Mouse (Mus musculus) gastrocnemius, adult 8-10 months (tissue): ENCODE measurements at regions not wholly inside any gene's neighbourhood (a gene's known extent, or its start where the extent isn't known, plus 50 kb on each side); places are given as distances from the start of the nearest gene placed in this dataset.
A peak's percentile ranks its signal among the peaks of the same experiment; 100 is the strongest.
"Not testable (repeated sequence)": the region's sequence is repeated elsewhere in the genome, so short reads cannot be mapped to it uniquely, and the experiment has no call there.

Experiments used
- DNase-seq, 2 experiments: peaks; one replicate each; pipeline ENCODE4 v3.0.0; 2022; ENCODE audit warnings: low spot score in 2 of 2

DNA sequence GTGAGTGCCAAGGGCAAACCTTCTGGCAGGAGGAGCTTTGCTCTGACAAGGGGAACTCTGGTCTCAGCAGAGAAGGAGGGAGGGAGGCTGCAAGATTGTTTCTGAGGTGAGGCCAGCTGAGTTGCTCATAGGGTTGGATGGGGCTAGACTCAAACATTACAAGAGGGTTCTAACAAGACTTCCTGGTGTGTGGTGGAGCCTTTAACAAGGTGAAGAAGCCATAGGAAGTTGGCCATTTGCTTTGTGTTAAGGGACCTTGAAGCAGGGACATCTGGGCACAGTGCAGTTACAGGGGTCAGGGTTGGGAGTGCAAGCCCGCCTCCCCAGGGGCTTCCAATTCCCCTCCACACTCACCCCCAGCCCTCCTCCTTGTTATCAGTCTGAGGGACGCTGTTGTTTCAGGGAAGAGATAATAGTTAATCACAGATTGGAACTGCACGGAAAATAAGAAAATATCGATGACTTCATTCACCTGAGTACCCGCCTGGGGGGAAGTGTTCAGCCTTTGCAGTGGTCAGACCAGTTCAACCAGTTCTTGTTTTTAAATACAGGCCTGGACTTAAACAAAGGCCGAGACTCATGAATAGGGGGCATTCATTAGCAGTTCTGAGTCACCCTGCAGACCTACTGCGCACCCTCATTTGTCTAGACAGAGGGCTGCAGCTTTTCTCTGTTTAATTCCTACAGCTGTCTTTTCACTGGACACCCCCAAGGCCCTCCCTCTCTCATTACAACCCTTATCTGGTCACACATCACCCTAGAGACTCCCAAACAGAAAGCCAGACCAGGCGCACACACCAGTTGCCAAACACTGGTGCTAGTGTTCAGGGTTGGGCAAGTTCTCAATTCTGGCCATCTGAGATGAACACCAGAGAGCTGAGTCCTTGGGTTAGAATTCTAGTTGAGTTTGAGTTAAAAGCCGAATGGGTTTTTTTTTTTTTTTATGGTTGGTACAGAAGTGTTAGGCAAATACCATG lies 139.5 kb downstream of the Bcl2l11 start:
- no peak for DNase-seq

DNA sequence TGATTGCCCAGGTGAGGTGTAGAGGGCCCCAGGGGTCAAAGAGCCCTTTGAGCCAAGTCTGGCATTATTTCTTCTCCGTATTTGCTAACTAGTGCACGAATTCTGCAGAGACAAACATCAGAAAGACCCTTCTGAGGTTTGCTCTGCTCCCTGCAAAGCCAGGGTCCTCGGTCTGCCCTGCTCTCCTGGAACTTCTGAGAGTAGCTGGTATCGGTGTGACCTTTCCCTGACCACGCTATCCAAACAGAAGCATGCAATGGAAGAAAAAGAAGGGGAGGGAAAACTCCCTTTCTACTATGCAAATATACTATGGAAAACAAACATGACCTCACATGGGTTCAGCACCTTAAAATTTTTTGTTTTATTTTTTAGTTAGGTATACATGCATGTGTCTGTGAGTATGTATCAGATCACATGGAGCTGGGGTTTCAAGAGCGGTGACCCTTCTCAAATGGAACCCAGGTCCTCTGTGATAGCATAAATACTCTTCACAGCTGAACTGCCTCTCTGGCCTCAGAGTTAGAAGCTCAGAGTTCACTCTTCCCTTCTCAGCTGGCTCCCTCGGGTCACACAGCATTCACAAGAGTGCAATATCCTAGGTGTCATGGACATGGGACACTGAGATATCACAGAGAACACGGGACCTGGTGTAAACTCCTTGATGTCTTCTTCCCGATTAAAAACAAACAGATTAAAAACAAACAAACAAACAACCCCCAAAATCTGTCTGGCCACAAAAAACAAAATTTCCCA lies 144.7 kb downstream of the Bcl2l11 start:
- no peak for DNase-seq

DNA sequence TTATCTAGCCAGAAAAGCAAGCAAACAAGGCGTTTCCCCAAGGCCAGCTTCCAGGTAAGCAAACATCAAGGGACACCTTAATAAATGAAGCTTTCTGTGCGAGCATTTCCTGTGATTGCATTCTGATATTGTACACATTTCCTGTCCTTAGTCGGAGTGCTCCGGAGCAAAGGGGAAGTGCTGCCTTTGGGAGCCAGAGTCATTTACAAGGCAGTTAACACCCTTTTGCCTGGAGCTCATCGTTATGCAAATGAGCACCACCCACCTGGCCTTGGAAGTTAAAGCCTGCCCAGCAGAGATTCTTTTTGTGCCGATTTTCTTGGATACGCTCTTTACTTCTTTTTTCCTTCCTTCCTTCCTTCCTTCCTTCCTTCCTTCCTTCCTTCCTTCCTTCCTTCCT lies 147.0 kb downstream of the Bcl2l11 start:
- no peak for DNase-seq

DNA sequence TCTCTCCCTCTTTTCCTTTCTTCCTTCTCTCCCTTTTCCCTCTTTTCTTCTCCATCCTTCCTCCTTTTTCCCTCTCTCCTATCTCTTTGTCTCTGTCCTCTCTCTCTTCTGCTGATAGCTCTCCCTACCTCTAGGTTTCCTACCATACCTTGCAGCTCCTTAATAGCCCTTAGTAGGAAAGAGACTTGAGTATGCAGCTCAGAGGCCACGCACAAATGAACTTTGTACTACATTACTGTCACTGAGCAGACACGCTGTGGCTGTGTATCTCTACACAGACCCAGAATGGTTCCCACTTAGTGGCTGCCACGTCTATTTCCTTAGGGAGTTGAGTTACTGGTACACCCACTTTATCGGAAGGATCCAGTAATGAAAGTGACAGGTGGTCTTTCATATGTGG lies 147.5 kb downstream of the Bcl2l11 start:
- no peak for DNase-seq

DNA sequence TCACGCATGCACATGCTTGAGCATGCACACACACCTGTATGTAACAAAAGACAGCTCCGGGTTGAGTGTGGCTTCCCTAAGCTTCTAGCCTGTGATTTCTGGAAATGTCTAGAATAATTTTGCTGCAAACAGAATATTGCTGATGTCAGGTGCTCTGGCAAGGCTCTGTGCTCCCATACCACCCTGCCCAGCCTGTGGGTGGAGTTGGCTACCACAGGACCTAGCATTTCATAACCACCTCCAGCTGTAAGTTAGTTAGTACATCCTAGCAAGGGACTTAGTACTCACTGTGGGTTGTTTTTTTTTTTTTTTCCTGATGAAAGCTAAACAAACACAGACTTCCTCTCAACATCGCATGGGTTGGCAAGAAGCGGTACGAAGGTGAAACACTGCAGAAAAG lies 150.5 kb downstream of the Bcl2l11 start:
- no peak for DNase-seq

DNA sequence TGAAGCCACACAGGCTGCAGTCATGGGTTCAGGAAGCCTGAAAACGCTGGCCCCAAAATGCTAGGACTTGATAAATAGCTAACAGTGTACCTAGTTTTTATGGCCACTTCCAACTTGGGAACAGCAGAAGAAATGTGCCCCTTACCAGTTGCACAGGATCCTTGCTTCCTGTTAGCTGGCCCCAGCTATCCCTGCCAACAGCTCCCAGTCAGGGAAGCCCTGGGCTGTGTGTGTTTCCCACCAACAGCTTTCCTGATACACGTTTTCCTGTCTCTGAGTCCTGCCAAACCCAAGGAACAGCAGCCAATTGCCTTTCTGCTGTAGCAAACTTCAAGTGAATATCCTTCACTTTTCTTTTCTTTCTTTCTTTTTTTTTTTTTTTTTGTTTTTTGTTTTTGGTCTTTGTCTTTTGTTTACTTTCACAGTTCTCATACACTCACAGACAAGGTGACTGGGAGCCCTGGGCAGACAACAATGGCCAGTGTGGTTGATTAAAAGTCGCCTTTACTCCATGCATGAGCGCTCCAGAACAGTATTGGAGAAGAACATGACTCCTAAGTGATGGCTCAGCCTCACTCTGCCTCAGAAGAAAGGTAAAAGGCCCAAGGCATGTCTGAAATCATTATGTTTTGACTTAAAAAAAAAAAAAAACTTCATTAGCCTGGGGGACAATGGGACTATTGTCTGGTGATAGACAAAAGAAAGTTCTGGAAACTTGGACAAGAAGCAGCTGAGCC lies 151.7 kb downstream of the Bcl2l11 start:
- DNase-seq, result no peak

DNA sequence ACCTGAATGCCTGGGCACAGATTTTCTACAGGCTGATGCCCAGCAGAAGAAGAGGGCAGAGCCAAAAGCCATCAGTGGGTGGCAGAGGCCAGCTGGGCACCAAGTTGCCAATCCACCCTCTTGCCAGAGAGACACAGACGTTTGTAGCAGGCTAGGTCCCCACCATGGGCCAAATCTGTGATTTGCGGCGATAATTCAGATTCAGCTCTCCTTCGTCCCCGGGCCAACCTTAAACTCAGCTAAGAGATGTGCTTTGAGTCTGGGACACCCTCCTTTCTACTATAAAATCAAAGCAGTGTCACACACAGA lies 152.2 kb downstream of the Bcl2l11 start:
- DNase-seq, result no peak

DNA sequence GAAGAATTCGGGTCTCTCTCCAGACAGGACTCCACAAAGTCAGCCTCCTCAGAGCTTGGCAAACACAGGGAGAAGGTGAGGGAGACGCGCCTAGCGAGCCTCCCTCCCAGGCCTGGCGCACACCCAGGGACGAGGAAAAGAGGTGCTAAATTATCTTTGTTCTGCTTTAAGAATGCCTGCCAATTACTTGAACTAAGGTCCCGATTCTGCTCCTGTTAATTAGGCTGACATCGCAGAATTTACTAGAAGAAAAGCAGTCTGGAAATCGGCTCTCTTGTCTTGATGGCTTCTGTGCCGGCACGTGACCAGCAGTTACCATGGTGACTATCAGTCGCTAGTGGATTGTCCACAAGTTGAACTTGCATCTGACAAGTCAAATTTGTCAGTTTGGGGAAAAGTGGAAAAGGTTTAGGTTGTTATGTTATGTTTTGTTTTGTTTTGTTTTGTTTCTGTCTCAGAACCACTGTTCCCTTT lies 152.8 kb downstream of the Bcl2l11 start:
- DNase-seq, result no peak

DNA sequence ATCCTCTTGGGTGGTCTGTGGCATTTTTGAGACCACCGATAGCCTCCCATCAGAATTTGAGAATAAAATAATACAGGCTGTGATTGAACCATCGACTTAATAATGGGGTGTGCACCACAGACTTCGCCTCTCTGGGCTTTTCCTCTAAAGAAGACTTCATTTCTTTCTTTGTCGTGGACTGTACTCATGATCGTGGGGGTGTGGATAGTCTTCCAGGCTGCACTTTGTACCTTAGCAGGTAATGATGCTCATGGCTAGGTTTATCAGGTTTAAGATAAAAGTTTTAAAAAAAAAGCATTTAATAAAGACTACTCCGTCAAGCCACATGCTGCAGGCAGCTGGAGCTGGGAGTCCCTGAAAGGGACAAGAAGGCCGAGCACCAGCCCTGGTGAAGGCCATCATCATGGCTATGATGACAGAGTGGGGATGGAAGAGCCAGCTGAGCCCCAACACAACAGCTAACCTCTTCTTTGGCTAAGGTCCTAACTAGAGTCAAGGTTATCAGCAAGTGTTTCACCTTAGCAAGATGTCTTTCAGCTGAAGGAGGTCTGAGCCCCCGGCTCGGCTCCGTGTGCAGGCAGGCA lies 153.4 kb downstream of the Bcl2l11 start:
- DNase-seq, result no peak

DNA sequence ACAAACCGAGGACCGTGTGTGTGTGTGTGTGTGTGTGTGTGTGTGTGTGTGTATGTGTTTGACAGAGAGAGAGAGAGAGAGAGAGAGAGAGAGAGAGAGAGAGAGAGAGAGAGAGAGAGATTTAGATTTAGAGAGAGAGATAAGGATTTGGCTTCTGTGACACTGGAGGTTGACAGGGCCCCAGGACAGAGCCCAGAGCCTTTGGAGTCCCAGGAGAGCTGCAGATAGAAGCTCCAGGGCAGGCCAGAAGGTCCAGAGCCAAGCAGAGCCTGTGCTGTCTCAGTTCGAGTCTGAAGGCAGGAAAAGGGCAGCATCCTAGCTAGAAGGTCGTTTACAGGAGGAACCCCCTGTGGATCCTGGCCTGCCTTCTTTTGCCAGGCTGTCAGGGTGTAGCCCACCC lies 156.8 kb downstream of the Bcl2l11 start:
- DNase-seq, result no peak

DNA sequence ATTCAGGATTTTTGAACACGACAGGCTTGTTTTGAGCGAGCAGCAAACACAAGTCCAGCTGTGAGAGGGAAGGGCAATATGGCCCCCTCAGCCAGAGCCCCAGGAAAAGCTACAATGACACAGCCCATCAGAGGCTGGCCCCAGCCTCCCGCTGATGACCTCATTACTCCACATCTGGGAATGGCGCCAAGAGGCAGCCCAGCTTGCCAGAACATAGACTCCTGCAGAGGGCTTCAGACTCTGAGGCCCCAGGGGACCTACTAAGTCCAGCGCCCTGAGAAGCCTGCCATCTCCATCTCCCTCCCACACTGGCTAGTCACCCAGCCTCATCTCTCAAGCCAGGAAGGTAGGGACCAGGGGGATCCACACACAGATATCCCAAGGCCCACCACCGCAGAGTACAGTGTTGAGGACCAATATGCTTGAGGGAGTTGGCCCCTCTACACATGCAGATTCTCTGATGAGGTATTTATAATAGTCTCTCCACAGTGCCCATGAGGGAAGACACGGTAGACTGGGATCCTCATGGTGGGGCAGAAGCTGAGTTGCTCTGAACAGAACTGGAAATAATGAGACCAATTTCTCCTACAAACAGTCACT lies 159.1 kb downstream of the Bcl2l11 start:
- DNase-seq, result peak; percentile 80 to 82

DNA sequence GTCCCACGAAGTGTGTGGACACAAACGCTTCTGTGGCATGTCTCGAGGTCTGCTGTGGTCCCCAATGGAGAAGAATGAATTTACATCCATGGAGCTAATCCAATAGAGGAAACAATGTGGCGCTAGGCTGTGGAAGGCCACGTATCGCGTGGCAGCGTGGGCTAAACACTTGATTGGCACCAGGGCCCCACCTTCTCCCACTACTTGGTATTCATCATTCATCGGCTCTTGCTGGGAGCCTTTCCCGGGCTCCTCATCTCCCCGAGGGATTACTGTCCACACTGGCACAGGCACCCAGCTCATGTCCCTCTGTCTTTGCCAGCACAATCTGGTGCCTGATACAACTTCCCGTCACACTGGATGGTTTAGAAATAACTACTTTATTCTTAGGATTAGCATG lies 159.6 kb downstream of the Bcl2l11 start:
- no peak for DNase-seq

DNA sequence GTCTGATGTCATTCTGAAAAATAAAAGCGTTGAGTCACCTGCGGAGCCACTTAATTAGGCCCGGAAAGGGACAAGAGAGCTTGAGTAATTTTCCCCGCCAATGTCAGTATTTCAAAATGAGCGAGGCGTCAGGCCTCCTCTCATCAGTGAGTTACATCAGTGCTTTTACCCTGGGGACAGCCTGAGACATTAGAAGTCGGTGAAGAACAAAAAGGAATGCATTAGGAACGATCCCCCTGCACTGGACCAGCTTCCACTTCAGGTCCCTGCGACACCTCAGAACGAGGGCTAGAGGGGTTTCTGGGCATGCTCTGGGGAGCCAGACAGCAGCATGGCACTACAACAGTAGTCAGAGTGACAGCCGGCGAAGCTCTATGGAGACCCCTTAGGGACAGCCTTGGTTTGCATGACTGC lies 162.3 kb downstream of the Bcl2l11 start:
- no peak for DNase-seq

DNA sequence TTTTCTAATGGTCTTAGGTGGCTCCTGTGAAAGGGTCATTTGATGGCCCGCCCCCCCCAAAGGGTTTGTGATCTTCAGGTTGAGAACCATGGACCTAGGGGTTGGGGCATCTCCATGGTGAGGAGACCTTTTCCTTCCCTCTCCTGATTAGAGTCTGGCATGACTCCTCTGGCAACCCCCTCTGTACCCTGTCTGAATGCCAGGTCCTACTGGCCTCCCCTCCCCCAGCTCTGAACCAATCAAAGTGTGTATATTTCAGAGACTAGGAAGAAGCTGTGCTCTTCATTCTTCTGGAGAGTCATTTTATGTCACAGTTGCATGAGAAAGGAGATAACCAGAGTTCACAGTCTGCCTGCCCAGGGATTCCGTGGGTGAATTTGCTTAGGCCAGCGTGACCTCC lies 164.8 kb downstream of the Bcl2l11 start:
- DNase-seq, result no peak

DNA sequence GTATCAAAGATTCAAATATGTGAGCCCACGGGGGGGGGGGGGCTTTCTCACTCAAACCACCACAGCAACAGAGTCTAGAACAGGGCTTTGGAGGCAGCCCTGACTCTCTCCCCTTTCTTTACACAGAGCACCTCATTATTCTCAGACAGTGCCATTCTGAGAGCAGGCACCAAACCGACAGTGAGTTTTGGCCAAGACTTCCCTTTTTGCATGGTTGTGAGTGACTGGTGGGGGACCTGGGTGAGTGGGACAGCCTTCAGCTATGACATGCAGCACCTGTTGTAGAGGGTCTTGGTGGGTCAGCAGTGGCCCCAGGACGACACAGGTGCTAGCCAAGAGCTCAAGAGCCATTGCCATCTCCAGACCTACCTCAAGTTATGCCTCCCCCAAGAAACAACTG lies 168.8 kb downstream of the Bcl2l11 start:
- no peak for DNase-seq

DNA sequence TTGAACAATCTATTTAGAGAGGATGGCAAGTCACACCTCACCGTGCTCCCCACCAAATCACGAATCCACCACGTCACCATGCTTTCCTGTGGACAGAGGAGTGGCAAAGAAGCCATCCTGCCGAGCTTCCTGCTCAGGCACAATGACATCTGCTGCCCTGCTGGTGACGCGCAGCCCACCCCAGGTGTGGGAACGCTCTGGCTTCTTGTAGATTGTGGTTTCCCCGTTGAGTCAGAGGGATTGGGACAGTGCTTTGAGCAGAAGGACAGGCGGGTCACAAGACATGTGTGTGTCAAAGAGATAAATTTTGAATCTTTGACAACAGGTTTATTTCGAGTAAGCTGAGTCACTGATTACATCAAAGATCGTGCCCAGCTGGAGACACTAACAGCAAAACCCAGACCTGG lies 169.2 kb downstream of the Bcl2l11 start:
- DNase-seq, result no peak

DNA sequence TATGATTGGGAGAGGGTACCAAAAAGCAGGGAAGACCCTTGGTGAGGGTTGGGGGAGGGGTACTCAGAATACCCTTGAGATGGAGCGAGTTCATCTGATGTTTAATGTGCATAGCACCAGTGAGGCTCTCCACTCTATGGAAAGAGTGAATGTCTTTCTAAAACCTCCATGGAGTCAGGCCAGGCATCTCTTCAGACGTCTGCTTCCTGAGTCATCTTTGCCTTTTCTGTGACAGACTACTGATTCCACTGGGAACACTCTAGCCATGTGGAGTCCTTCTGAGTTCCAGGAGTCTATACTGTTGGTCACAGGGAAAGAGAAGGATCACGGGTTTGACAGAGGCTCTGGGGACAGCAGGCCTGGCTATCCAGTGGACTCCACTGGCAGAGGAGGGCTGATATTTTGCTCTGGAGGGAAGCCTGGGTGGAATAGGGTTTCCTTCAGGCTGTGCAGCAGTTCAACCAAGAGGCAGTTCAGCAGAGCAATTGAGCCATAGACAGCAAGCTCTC lies 169.9 kb downstream of the Bcl2l11 start:
- DNase-seq, result no peak

DNA sequence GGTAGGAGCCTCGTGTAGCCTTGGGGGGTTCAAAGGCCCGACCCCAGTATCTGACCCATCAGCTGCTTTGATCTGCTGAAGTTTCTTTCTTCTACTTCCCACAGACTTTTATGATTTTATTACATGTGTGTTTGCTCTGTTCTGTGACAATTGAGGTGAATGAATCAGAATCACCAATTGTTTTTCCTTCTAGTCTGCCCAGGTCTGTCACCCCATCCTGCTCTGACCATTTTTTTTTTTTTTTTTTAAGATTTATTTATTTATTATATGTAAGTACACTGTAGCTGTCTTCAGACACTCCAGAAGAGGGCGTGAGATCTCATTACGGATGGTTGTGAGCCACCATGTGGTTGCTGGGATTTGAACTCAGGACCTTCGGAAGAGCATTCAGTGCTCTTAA lies 170.6 kb downstream of the Bcl2l11 start:
- not testable (repeated sequence) for DNase-seq

DNA sequence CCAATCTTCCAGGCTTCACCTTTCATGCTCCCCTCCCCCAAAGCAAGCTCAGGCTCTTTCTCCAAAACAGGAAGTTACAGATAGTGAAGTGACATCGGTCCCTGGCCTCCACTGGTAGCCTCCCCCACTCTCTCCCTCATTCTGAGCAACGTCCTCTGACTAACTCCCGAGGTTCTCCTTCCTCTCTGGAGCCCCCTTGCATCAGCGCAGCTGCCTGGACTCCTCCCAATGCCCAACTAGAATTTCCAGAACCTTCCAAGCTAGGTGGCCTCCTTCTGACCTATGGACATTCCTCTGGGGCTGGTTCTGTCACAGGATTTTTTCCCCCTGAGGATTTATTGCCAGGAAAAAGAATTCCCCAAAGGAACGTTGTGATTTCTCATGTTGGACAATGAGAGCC lies 171.1 kb downstream of the Bcl2l11 start:
- no peak for DNase-seq

DNA sequence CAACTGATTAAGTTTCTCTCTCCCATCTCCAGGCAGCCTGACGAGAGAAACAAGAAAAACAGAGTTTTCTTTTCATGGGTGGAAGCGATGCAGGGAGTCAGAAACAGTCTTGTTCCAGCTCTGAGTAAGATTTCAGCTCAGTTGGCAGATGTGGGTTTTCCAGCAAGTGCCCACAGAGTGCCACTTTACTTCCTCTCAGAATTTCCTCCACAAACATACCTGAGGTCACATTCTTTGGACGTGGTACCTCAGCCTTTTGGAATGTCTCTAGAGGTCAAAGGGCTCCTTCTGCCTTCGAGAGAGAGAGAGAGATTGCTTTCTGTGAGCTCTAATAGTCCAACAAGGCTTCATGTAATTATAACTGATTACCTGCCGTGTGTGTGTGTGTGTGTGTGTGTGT lies 172.0 kb downstream of the Bcl2l11 start:
- no peak for DNase-seq

DNA sequence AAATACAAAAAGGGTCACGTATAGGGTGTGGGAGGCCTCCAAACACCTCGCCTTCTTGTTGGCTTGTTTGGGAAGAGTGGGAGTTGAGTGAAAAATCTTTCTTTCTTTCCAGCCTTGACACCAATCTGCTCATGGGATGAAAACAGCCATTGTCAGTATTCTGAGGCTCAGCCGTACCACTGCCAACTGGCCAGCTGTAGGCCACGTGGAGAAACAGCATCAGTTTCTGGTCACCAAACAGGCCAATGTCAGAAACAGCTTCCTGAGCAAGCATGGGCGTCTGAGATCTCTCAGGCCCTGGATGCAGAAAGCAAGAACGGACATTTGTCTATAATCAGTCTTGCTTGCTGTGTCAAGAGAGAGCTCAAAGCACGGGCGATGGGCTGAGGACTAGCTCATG lies 173.2 kb downstream of the Bcl2l11 start:
- DNase-seq, result no peak
